Mouse (Mus musculus) Patski (cell line): ENCODE results near the gene Col5a1. TPM values are rescaled to one million over a fixed set of nuclear protein-coding genes. Genes with fewer than 3 reads are reported as not detected.

Source experiments
- ATAC-seq: fragments of 100-300 bp; one replicate; pipeline ENCODE4 v1.8.0; 2021
- CTCF ChIA-PET: fragments of 350-600 bp; sonication (Branson Sonifier 250); formaldehyde crosslinking; loops from one replicate; lab custom pipeline; 2022; ENCODE audit warnings: inconsistent platforms; lab: Charles Lee
- POLR2A ChIA-PET: fragments of 350-600 bp; sonication (Branson Sonifier 250); formaldehyde crosslinking; loops from one replicate; lab custom pipeline; 2022; ENCODE audit warnings: antibody characterized with exemption, inconsistent platforms; lab: Charles Lee
- DNase-seq: peaks from one replicate; pipeline ENCODE4 v3.0.0-alpha.2; 2011; ENCODE audit warnings: low read depth, low spot score
- H3K27me3 ChIP-seq: fragments of 371-371 bp; one replicate; pipeline ENCODE4 v1.5.1; 2021
- CTCF ChIP-seq: fragments of 100-300 bp; IDR thresholded peaks from one replicate; pipeline ENCODE4 v1.5.1; 2021
- in situ Hi-C: fragments of 300-500 bp; cut with MboI; formaldehyde crosslinking; loops from 3 replicates; pipeline ENCODE4 v1.11.1; 2018; ENCODE audit warnings: low pct_unique_long_range_greater_than_20kb, mixed read lengths
- polyA plus RNA-seq: library from polyadenylated mRNA; unstranded; gene quantifications from one replicate; pipeline ENCODE4 v1.2.3, GENCODE M21; 2021

The Col5a1 gene
- polyA plus RNA-seq, 1 experiment from 2014 or later = 39.0 TPM

GRCm38 (mm10) chr2:28066686-28067085 is 180.5 kb downstream of the Col5a1 start:
- ATAC-seq = no peak
- TF ChIP-seq CTCF = no peak
- in situ Hi-C loops = no loop called here
- POLR2A ChIA-PET = no interaction called here
- CTCF ChIA-PET = no interaction called here
- H3K27me3 ChIP-seq = peaks cover 5% of the 10 kb centered on the region
- no peak for DNase-seq

- ATAC-seq (no peak), DNase-seq (no peak)
- H3K27me3 ChIP-seq = peaks cover 5% of the 10 kb centered on the region
- POLR2A ChIA-PET = no interaction called here
- in situ Hi-C loops = no loop called here
- CTCF ChIA-PET = no interaction called here
- no peak for TF ChIP-seq CTCF
Observed at GRCm38 (mm10) chr2:28067175-28067574, 180.9 kb downstream of the Col5a1 start.

- ChIA-PET POLR2A (no interaction called here), CTCF (interaction anchor here (1.2 kb wide), 1 partner anchor 25 kb away, joined by 3 read pairs; no protein-coding TSS in a partner anchor)
- TF ChIP-seq CTCF = no peak
- DNase-seq = no peak
- no peak for ATAC-seq
- in situ Hi-C loops = no loop called here
- H3K27me3 ChIP-seq = peaks cover 5% of the 10 kb centered on the region
Observed at GRCm38 (mm10) chr2:28067821-28068536, 181.8 kb downstream of the Col5a1 start.

GRCm38 (mm10) chr2:28068537-28068878 is 182.3 kb downstream of the Col5a1 start:
- H3K27me3 ChIP-seq = peaks cover 5% of the 10 kb centered on the region
- ATAC-seq (no peak), DNase-seq (no peak)
- POLR2A ChIA-PET = no interaction called here
- CTCF ChIA-PET = interaction anchor here (1.2 kb wide), 1 partner anchor 26 kb away, joined by 3 read pairs; no protein-coding TSS in a partner anchor
- in situ Hi-C loops = no loop called here
- TF ChIP-seq CTCF = no peak

GRCm38 (mm10) chr2:28075616-28076187 is 189.5 kb downstream of the Col5a1 start:
- ChIA-PET POLR2A (no interaction called here), CTCF (no interaction called here)
- in situ Hi-C loops = no loop called here
- TF ChIP-seq CTCF = no peak
- ATAC-seq (no peak), DNase-seq (no peak)
- H3K27me3 ChIP-seq = no peaks in the 10 kb centered on the region

GRCm38 (mm10) chr2:28084768-28085167 is 198.5 kb downstream of the Col5a1 start, which contains the start of gene Fcnb:
Gene Fcnb, minus strand, starts transcription at chr2:28084885.
- ATAC-seq = no peak
- no peak for TF ChIP-seq CTCF
- no peak for DNase-seq
- H3K27me3 ChIP-seq = peaks cover 14% of the 10 kb centered on the region
- POLR2A ChIA-PET = interaction anchor here (0.6 kb wide), 1 partner anchor 176 kb away, joined by 3 read pairs; no protein-coding TSS in a partner anchor
- CTCF ChIA-PET = no interaction called here
- in situ Hi-C loops = no loop called here

- TF ChIP-seq CTCF = no peak
- POLR2A ChIA-PET = no interaction called here
- no peak for DNase-seq
- peaks cover 14% of the 10 kb centered on the region for H3K27me3 ChIP-seq
- ATAC-seq = no peak
- CTCF ChIA-PET = no interaction called here
- in situ Hi-C loops = no loop called here
Observed at GRCm38 (mm10) chr2:28086112-28086511, 199.9 kb downstream of the Col5a1 start.

GRCm38 (mm10) chr2:28089095-28089494 is 202.9 kb downstream of the Col5a1 start:
- peaks cover 20% of the 10 kb centered on the region for H3K27me3 ChIP-seq
- in situ Hi-C loops = no loop called here
- no peak for TF ChIP-seq CTCF
- ChIA-PET POLR2A (no interaction called here), CTCF (no interaction called here)
- DNase-seq = no peak
- no peak for ATAC-seq

Other genes starting within 250 kb of the Col5a1 start
- 31.1 TPM for gene Rxra, start 210.0 kb upstream of the Col5a1 start, polyA plus RNA-seq
- gene Fcnb, start 198.5 kb downstream of the Col5a1 start, polyA plus RNA-seq = not detected